Mouse (Mus musculus) heart, adult 2 months (tissue): ENCODE measurements around the gene Mup10. TPM values are rescaled to one million over a fixed set of nuclear protein-coding genes. Genes with fewer than 3 reads are reported as not detected.
"Not testable (repeated sequence)": the region's sequence is repeated elsewhere in the genome, so short reads cannot be mapped to it uniquely, and the experiment has no call there.

ENCODE experiments used
- DNase-seq, 2 experiments: peaks; one replicate each; pipeline ENCODE4 v3.0.0; 2021
- H3K27ac ChIP-seq: fragments of 200-600 bp; 2 replicates; pipeline ENCODE4 v1.8.1; 2022
- H3K27me3 ChIP-seq: fragments of 200-500 bp; 2 replicates; pipeline ENCODE4 v1.6.1; 2012; ENCODE audit warnings: mild to moderate bottlenecking, low read length, inconsistent platforms, mixed read lengths; ENCODE audit not compliant: control insufficient read depth, insufficient read depth
- H3K36me3 ChIP-seq: fragments of 200-500 bp; 2 replicates; pipeline ENCODE4 v1.6.1; 2012; ENCODE audit warnings: low read length, inconsistent platforms; ENCODE audit not compliant: control insufficient read depth, insufficient read depth
- H3K4me1 ChIP-seq: fragments of 200-500 bp; 2 replicates; pipeline ENCODE4 v1.6.1; 2011; ENCODE audit warnings: low read length; ENCODE audit not compliant: control insufficient read depth, insufficient read depth
- H3K4me3 ChIP-seq: fragments of 200-600 bp; 2 replicates; pipeline ENCODE4 v1.8.1; 2022
- H3K79me2 ChIP-seq: fragments of 200-500 bp; replicated peaks from 2 replicates; pipeline ENCODE4 v1.6.1; 2012; ENCODE audit warnings: mild to moderate bottlenecking, inconsistent platforms, low read length, moderate library complexity, mixed read lengths; ENCODE audit not compliant: control insufficient read depth, insufficient read depth
- H3K9ac ChIP-seq: fragments of 200-500 bp; 2 replicates; pipeline ENCODE4 v1.6.1; 2012; ENCODE audit warnings: low read depth, mild to moderate bottlenecking, control low read depth, inconsistent platforms, low read length, mixed read lengths
- WGBS: fragments of 180-500 bp; shearing (Covaris S2); methylation state at CpG from one replicate; pipeline ENCODE4 v1.1.7; 2018; 5-methylcytosine and 5-hydroxymethylcytosine counted together
- intact Hi-C: fragments of 180-260 bp; cut with DNase I; formaldehyde crosslinking; loops from one replicate; pipeline ENCODE4 v1.15.1; 2025
- long read RNA-seq: library from polyadenylated mRNA; stranded (forward); transcript quantifications from one replicate; pipeline ENCODE4 v2.0.0, GENCODE M21; 2021
- polyA plus RNA-seq: library from polyadenylated mRNA; depleted of rRNA; stranded (reverse); fragments of >200 nt; gene quantifications from 2 replicates; pipeline ENCODE4 v1.2.3, GENCODE M21; 2012; rRNA removed
- total RNA-seq, 2 experiments: library from RNA; stranded (reverse); gene quantifications; 2 replicates each; pipeline ENCODE4 v1.2.3; 2021

The Mup10 gene
- not detected for total RNA-seq
- not detected in 2 replicates for polyA plus RNA-seq
- long read RNA-seq, partial matches to known transcripts: 0 of 1 reads
- long read RNA-seq, other reads (novel, unspliced or antisense): 1 of 1 reads

DNA sequence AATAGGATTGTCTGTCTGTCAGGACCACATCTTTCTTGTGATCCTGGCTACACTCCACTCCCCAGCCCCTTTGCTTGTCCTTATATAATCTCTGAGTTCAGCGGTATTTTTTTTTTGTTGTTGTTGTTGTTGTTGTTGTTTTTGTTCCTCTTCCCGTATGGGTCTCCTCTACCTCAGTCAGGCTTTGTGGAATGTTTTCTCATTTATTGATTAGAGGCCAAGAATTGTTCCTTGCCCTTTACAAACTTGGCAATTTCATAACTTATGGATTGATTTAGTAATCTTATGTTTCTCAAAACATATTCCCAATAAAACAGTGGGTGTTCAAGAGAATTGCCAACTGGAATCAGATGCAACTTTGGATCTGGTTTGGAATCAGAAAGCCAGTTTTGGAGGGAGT lies at the start of gene Mup10:
Mup10 (minus strand) TSS at position 101 of the 400 bp plus-strand sequence.
- H3K36me3 ChIP-seq, intact Hi-C loops, H3K9ac ChIP-seq, H3K27me3 ChIP-seq, H3K27ac ChIP-seq, H3K79me2 ChIP-seq, H3K4me3 ChIP-seq, H3K4me1 ChIP-seq, DNase-seq: not testable (repeated sequence)
- 80% methylated on average over 2 of the region's 2 CpGs for WGBS

Other genes starting within 250 kb of the Mup10 start
- gene Mup9, start 160.2 kb downstream of the Mup10 start, total RNA-seq: not detected
- gene Mup9, start 160.2 kb downstream of the Mup10 start, polyA plus RNA-seq: not detected in 2 replicates
- gene Mup1, start 80.2 kb downstream of the Mup10 start, total RNA-seq: not detected
- gene Mup1, start 80.2 kb downstream of the Mup10 start, polyA plus RNA-seq: not detected in 2 replicates
- gene Mup11, start 80.2 kb upstream of the Mup10 start, total RNA-seq: not detected
- gene Mup11, start 80.2 kb upstream of the Mup10 start, polyA plus RNA-seq: not detected in 2 replicates
- gene Mup12, start 159.1 kb upstream of the Mup10 start, total RNA-seq: not detected
- gene Mup12, start 159.1 kb upstream of the Mup10 start, polyA plus RNA-seq: not detected in 2 replicates
- 1 to 10 TPM in 1 of 2 experiments, not detected in 1; 4.3 TPM for gene Mup22, start 239.3 kb upstream of the Mup10 start, total RNA-seq
- gene Mup22, start 239.3 kb upstream of the Mup10 start, polyA plus RNA-seq: 0.56 TPM in 1 of 2 replicates, not detected in the other